Mouse (Mus musculus) cortical plate, adult 2 months (tissue): Measurements from ENCODE around the gene Myrfl. TPM values are rescaled to one million over a fixed set of nuclear protein-coding genes. Genes with fewer than 3 reads are reported as not detected.

ENCODE experiments used
- H3K27ac ChIP-seq: fragments of 200-500 bp; 2 replicates; pipeline ENCODE4 v1.5.1; 2012; ENCODE audit warnings: low read length, control low read depth, inconsistent platforms; ENCODE audit not compliant: insufficient read depth
- H3K4me1 ChIP-seq: fragments of 200-500 bp; 2 replicates; pipeline ENCODE4 v1.6.1; 2011; ENCODE audit warnings: low read length; ENCODE audit not compliant: control insufficient read depth, insufficient read depth
- H3K4me3 ChIP-seq: fragments of 200-500 bp; 2 replicates; pipeline ENCODE4 v1.5.1; 2011; ENCODE audit warnings: mild to moderate bottlenecking, low read length, control low read depth; ENCODE audit not compliant: insufficient read depth
- CTCF ChIP-seq: fragments of 200-500 bp; IDR thresholded peaks from 2 replicates; pipeline ENCODE4 v1.5.1; 2011; ENCODE audit warnings: mild to moderate bottlenecking, control low read depth, low read length; ENCODE audit not compliant: insufficient read depth; ENCODE audit errors: extremely low read depth
- POLR2A ChIP-seq: fragments of 200-500 bp; IDR thresholded peaks from 2 replicates; pipeline ENCODE4 v1.6.1; 2011; ENCODE audit warnings: mild to moderate bottlenecking, low read length, control low read depth; ENCODE audit not compliant: insufficient read depth; ENCODE audit errors: extremely low read depth
- polyA plus RNA-seq: library from polyadenylated mRNA; depleted of rRNA; stranded (reverse); fragments of >200 nt; gene quantifications from 2 replicates; pipeline ENCODE4 v1.2.3, GENCODE M21; 2012

The Myrfl gene
- polyA plus RNA-seq, 1 experiment: 0.10 TPM

- Histone ChIP-seq H3K27ac (no peak overlapping the region), H3K4me1 (no peaks in the 10 kb centered on the region), H3K4me3 (no peak overlapping the region)
- TF ChIP-seq POLR2A: no peak
- TF ChIP-seq CTCF: no peak
Observed at GRCm38 (mm10) chr10:116750895-116751294, 145.8 kb downstream of the Myrfl start.

GRCm38 (mm10) chr10:116750062-116750461 is 146.7 kb downstream of the Myrfl start:
- Histone ChIP-seq H3K27ac (no peak overlapping the region), H3K4me1 (no peaks in the 10 kb centered on the region), H3K4me3 (no peak overlapping the region)
- TF ChIP-seq CTCF (no peak), POLR2A (no peak)

- H3K27ac ChIP-seq: no peak overlapping the region
- TF ChIP-seq POLR2A (no peak), CTCF (no peak)
- H3K4me1 ChIP-seq: no peaks in the 10 kb centered on the region
- H3K4me3 ChIP-seq: no peak overlapping the region
Observed at GRCm38 (mm10) chr10:116748681-116749080, 148.0 kb downstream of the Myrfl start.

- TF ChIP-seq POLR2A (no peak), CTCF (no peak)
- Histone ChIP-seq H3K27ac (no peak overlapping the region), H3K4me1 (no peaks in the 10 kb centered on the region), H3K4me3 (no peak overlapping the region)
Observed at GRCm38 (mm10) chr10:116746281-116747011, 150.3 kb downstream of the Myrfl start.

- Histone ChIP-seq H3K4me3 (no peak overlapping the region), H3K4me1 (peaks cover 3% of the 10 kb centered on the region), H3K27ac (no peak overlapping the region)
- TF ChIP-seq CTCF (no peak), POLR2A (no peak)
Observed at GRCm38 (mm10) chr10:116742696-116743095, 154.0 kb downstream of the Myrfl start.

- TF ChIP-seq POLR2A (no peak), CTCF (no peak)
- Histone ChIP-seq H3K4me3 (no peak overlapping the region), H3K27ac (no peak overlapping the region), H3K4me1 (peaks cover 3% of the 10 kb centered on the region)
Observed at GRCm38 (mm10) chr10:116742189-116742588, 154.5 kb downstream of the Myrfl start.

- no peak for TF ChIP-seq CTCF
- TF ChIP-seq POLR2A: no peak
- no peak overlapping the region for H3K4me3 ChIP-seq
- H3K27ac ChIP-seq: no peak overlapping the region
- H3K4me1 ChIP-seq: peaks cover 3% of the 10 kb centered on the region
Observed at GRCm38 (mm10) chr10:116741343-116741742, 155.4 kb downstream of the Myrfl start.

- H3K4me1 ChIP-seq: peaks cover 3% of the 10 kb centered on the region
- H3K4me3 ChIP-seq: no peak overlapping the region
Observed at GRCm38 (mm10) chr10:116740073-116740472, 156.6 kb downstream of the Myrfl start.

GRCm38 (mm10) chr10:116738533-116738932 is 158.2 kb downstream of the Myrfl start:
- TF ChIP-seq CTCF (no peak), POLR2A (no peak)
- no peak overlapping the region for H3K4me3 ChIP-seq
- H3K27ac ChIP-seq: no peak overlapping the region
- peaks cover 3% of the 10 kb centered on the region for H3K4me1 ChIP-seq

More at GRCm38 (mm10) chr10:116740073-116740472, 156.6 kb downstream of the Myrfl start:
- no peak overlapping the region for H3K27ac ChIP-seq
- no peak for TF ChIP-seq CTCF
- no peak for TF ChIP-seq POLR2A

- TF ChIP-seq CTCF (no peak), POLR2A (no peak)
- no peak overlapping the region for H3K4me3 ChIP-seq
- peaks cover 3% of the 10 kb centered on the region for H3K4me1 ChIP-seq
- H3K27ac ChIP-seq: no peak overlapping the region
Observed at GRCm38 (mm10) chr10:116735607-116736006, 161.1 kb downstream of the Myrfl start.

GRCm38 (mm10) chr10:116733651-116734050 is 163.1 kb downstream of the Myrfl start:
- Histone ChIP-seq H3K4me1 (no peaks in the 10 kb centered on the region), H3K4me3 (no peak overlapping the region), H3K27ac (no peak overlapping the region)
- TF ChIP-seq CTCF (no peak), POLR2A (no peak)
